Mouse (Mus musculus) midbrain, embryonic 10.5 days (tissue): Measurements from ENCODE around the gene Olr1. TPM values are rescaled to one million over a fixed set of nuclear protein-coding genes. Genes with fewer than 3 reads are reported as not detected.

ENCODE experiments used
- DNase-seq: peaks from one replicate; pipeline ENCODE4 v3.0.0-alpha.2; 2017; ENCODE audit warnings: low spot score
- H3K27ac ChIP-seq: fragments of 300-500 bp; sonication (generic); replicated peaks from 2 replicates; pipeline ENCODE4 v1.5.1; 2016; ENCODE audit warnings: mild to moderate bottlenecking
- H3K27me3 ChIP-seq: fragments of 300-500 bp; sonication (generic); 2 replicates; pipeline ENCODE4 v1.6.1; 2016; ENCODE audit warnings: low read depth, mild to moderate bottlenecking; ENCODE audit not compliant: poor library complexity, severe bottlenecking
- H3K36me3 ChIP-seq: fragments of 300-500 bp; sonication (generic); 2 replicates; pipeline ENCODE4 v1.6.1; 2016; ENCODE audit warnings: mild to moderate bottlenecking, moderate library complexity
- H3K4me1 ChIP-seq: fragments of 300-500 bp; sonication (generic); 2 replicates; pipeline ENCODE4 v1.6.1; 2016
- H3K4me3 ChIP-seq: fragments of 300-500 bp; sonication (generic); 2 replicates; pipeline ENCODE4 v1.5.1; 2016; ENCODE audit warnings: mild to moderate bottlenecking, moderate library complexity
- H3K9me3 ChIP-seq: fragments of 300-500 bp; sonication (generic); replicated peaks from 2 replicates; pipeline ENCODE4 v1.6.1; 2016; ENCODE audit warnings: mild to moderate bottlenecking
- WGBS: fragments of 180-500 bp; shearing (Covaris S2); methylation state at CpG from one replicate; pipeline ENCODE4 v1.1.7; 2016; 5-methylcytosine and 5-hydroxymethylcytosine counted together
- polyA plus RNA-seq: library from polyadenylated mRNA; unstranded; fragments of >200 nt; fragmentation: Nextera tagmentation; extraction: Ambion mirVana; gene quantifications from 2 replicates; pipeline ENCODE4 v1.2.1, GENCODE M21; 2016

Gene Olr1
- polyA plus RNA-seq, result 0.10 TPM in 1 of 2 replicates, not detected in the other

DNA sequence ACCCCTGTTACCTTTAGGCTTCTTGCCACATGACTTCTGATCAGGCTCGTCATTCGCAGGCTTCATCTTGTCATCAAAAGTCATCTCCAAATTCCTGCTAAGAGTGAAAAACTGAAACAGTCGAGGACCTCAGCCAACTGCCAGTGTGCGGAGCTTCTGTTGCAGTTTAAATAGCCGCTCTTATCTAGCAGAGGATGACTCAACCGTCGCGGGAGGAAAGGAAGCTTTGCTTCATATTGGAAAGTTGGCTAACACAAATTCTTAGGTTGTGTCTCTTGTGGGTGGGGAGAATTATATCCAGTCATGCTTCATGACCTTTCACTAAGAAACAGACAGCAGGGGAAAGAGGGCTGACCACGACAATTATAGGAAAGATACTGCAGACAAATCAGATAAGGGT, at the start of gene Olr1:
Olr1 (minus strand) TSS at position 142 of the 400 bp plus-strand sequence.
- H3K27me3 ChIP-seq, result no peaks in the 10 kb centered on the region
- DNase-seq, result no peak
- H3K4me3 ChIP-seq, result no peak within 1 kb of the TSS
- peaks cover 18% of the 10 kb centered on the region; the same call in 1 of the 2 replicates for H3K9me3 ChIP-seq
- no peaks in the 10 kb centered on the region for H3K36me3 ChIP-seq
- no peak within 1 kb of the TSS for H3K27ac ChIP-seq
- H3K4me1 ChIP-seq, result no peaks in the 10 kb centered on the region
- 89% methylated on average over 9 of the region's 9 CpGs for whole genome bisulfite sequencing

DNA sequence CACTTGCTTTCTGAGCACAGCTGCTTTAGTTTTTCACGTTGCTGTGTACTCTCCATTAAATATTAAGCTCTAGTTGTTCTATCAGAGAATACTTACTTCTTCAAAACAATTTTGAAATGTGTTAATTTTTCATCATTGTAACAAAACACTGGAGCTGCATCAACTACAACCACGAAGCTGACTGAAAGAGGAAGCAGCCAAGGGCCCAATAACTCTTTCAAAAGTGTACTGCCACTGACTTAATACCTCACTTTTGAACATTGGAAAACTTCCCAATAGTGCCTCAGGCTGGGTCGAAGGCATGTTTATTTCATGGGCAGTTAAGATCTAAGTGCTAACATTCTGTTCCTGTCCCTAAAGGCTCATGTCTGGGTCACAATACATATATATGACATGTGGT, 41.0 kb upstream of the Olr1 start:
- H3K36me3 ChIP-seq, result no peaks in the 10 kb centered on the region
- H3K27ac ChIP-seq, result no peak overlapping the region
- no peaks in the 10 kb centered on the region for H3K4me1 ChIP-seq
- WGBS, result 77% methylated on average over 3 of the region's 3 CpGs
- no peaks in the 10 kb centered on the region for H3K9me3 ChIP-seq
- DNase-seq, result no peak
- H3K4me3 ChIP-seq, result no peak overlapping the region
- H3K27me3 ChIP-seq, result no peaks in the 10 kb centered on the region

DNA sequence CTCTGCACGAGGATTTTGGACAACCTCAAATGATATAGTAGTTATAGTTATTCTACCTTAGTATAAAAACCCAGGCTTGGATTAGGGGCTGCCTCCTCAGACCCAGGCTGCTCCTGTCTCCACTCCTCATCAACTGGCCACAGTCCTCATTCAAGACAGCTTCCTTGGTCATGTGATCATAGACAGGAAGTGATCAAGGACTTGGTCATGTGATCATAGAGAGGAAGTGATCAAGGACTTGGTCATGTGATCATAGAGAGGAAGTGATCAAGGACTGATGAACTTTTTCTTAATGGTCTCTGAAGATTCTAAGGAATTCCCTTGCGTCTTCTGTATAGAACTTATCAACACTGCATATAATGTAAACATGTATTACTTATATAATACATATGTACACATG, 40.3 kb upstream of the Olr1 start:
- 84% methylated on average over 2 of the region's 2 CpGs for WGBS
- H3K4me1 ChIP-seq, result no peaks in the 10 kb centered on the region
- no peak overlapping the region for H3K4me3 ChIP-seq
- no peaks in the 10 kb centered on the region for H3K9me3 ChIP-seq
- H3K27me3 ChIP-seq, result no peaks in the 10 kb centered on the region
- H3K27ac ChIP-seq, result no peak overlapping the region
- no peaks in the 10 kb centered on the region for H3K36me3 ChIP-seq
- no peak for DNase-seq

DNA sequence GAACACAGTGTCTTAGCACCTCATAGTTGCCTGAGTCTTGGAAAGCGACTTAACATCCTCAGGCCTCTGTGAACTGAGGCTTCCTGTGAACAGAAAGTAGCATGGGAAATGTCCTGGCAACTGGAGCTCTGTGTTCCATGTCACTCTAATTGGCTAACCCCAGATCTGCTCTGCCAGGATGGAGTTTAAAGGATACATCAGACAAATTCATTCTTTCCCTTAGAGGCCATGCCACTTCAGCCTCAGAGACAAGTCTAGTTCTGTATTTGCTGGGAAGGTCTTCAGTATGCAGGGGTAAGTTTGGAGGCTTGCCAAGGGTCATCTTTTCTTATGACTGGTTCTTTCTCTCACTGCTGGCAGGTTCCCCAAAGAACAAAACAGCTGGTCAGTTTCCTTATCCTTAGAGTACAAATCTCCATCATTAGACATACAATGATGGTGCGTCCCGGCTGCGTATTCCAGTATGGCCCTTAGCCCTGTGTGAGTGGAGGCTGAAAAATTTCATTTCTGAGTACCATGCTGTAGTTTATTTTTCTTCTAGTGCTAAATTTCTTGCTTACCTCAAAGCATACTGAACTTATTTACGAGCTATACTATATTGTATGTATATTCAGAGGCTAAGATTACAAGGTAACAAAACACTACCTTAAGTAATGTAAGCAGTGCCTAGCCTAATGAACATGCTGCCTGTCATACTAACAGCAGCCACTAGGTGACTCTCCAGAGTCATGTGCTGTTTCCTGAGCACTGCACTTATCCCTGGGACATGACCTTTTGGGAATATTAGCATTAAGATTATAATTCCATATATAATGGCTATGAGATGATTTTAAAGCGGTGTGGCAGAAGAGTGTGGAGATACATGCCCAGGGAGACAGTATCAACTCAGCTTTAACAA, 37.0 kb upstream of the Olr1 start:
- Histone ChIP-seq H3K4me3 (no peak overlapping the region), H3K36me3 (peaks cover 32% of the 10 kb centered on the region), H3K4me1 (peaks cover 4% of the 10 kb centered on the region), H3K9me3 (no peaks in the 10 kb centered on the region), H3K27me3 (no peaks in the 10 kb centered on the region), H3K27ac (no peak overlapping the region)
- WGBS, result 76% methylated on average over 6 of the region's 6 CpGs
- DNase-seq, result peak; percentile 44

DNA sequence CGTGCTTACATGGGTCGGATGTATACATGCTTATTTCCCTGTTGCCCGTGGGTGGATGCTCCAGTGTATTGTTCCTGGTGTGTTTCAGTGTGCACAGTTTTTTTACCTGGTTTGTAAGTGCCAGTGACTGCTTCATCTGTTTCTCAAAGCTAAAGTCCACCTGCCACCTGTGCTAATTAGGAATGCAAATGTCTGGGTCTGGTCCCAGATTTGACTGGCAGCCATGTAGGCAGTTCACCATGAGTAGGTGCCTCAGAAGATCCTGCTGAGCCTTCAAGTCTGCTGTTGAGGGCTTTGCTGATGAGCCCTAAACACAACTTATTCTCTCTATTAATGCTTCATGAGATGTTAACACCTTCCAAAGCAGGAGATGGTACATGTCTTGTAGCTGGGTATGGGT, 35.6 kb upstream of the Olr1 start:
- peaks cover 46% of the 10 kb centered on the region for H3K36me3 ChIP-seq
- WGBS, result 92% methylated on average over 3 of the region's 3 CpGs
- H3K9me3 ChIP-seq, result no peaks in the 10 kb centered on the region
- H3K4me3 ChIP-seq, result no peak overlapping the region
- no peaks in the 10 kb centered on the region for H3K27me3 ChIP-seq
- peaks cover 4% of the 10 kb centered on the region for H3K4me1 ChIP-seq
- DNase-seq, result no peak
- no peak overlapping the region for H3K27ac ChIP-seq

DNA sequence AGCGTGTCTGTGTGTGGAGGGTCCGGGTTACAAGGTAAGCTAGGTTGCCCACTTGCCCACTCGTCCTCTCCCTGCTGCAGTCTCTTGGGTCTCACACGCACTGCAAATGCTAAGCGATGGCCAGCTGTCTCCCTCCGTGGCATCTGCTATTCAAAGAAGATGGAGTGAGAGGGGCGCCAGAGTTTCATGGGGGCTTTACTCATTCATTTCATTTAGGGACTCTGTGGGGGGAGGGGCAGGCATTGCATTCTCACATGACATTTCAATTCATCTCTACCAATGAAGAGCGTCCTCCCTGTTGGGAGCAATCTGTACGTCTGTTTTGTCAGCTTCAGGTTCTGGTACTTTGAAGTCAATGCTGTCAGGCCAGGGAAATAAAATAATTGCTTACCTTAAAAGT, 35.0 kb upstream of the Olr1 start:
- no peak for DNase-seq

DNA sequence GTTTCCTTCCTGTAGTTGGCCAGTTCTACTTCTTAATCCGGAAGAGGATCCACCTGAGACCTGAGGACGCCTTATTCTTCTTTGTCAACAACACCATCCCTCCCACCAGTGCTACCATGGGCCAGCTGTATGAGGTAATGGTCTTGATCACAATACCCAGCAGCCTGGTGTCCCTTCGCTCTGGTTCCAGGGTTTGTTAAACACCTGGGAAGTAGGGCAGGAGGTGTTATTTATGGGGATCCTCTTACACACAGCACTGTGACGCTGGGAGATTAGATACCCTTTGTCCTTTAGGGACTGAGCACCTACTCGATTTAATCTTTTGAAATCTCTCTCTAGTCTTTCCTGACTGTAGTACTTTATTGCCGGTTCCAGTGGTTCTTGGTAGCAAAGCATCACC, 31.6 kb upstream of the Olr1 start:
- Histone ChIP-seq H3K27me3 (no peaks in the 10 kb centered on the region), H3K36me3 (peaks cover 47% of the 10 kb centered on the region), H3K27ac (no peak overlapping the region), H3K4me3 (no peak overlapping the region), H3K9me3 (no peaks in the 10 kb centered on the region), H3K4me1 (peaks cover 24% of the 10 kb centered on the region)
- DNase-seq, result no peak
- 85% methylated on average over 6 of the region's 6 CpGs for WGBS

More for the DNA sequence above, 35.0 kb upstream of the Olr1 start:
- H3K9me3 ChIP-seq, result no peaks in the 10 kb centered on the region
- H3K36me3 ChIP-seq, result peaks cover 47% of the 10 kb centered on the region
- H3K4me3 ChIP-seq, result no peak overlapping the region
- H3K4me1 ChIP-seq, result peaks cover 4% of the 10 kb centered on the region
- H3K27ac ChIP-seq, result no peak overlapping the region
- H3K27me3 ChIP-seq, result no peaks in the 10 kb centered on the region
- 80% methylated on average over 9 of the region's 9 CpGs for WGBS

DNA sequence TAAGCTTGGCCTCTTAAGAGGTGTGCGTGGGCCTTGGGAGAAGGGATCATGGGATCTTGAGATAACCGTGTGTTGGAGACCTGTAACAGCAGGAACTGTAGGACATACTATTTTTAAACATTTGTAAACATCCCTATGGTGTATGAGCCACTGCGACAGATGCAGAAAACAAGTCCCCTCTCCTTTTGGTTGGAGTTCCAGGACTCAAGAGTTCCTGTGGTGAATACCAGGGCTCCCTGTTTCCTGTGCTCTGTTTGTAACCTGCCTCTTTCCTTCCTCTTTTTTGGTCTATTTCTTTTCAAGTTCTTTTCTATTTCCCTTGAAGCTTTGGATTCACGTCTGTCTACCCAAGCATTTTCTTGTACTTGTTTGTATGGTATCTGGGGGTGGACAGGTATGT, 28.8 kb upstream of the Olr1 start:
- Histone ChIP-seq H3K4me3 (no peak overlapping the region), H3K9me3 (no peaks in the 10 kb centered on the region), H3K4me1 (peaks cover 25% of the 10 kb centered on the region), H3K27ac (no peak overlapping the region), H3K36me3 (peaks cover 33% of the 10 kb centered on the region), H3K27me3 (no peaks in the 10 kb centered on the region)
- no peak for DNase-seq
- WGBS, result 84% methylated on average over 4 of the region's 4 CpGs

DNA sequence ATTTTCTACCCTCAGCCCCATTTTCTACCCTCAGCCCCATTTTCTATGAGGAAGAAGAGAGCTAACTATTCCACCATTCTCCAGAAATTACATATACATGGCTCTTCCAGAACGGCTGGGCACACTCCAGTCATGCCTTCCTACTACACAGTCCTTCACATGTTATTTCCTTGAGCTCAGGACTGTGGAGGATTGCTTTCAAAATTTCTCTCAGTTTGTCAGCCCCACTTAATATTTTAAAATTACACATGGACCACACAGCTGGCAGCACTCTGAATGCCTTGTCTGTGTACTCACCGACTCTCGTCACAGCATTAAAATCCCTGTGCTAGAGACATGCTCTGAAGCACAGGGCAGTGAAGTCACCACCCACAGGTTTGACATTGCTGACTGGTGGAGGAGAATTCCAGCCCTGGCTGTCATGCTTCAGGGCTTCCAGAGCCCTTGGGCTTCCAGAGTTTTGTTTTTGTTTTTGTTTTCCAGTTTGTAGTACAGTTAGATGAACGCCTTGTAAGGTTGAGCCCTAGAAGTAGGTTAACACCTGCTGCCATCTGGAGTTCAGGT, 27.7 kb upstream of the Olr1 start:
- Histone ChIP-seq H3K36me3 (peaks cover 23% of the 10 kb centered on the region), H3K4me1 (peaks cover 25% of the 10 kb centered on the region), H3K9me3 (no peaks in the 10 kb centered on the region), H3K4me3 (peak overlapping the region; percentile 73), H3K27me3 (no peaks in the 10 kb centered on the region), H3K27ac (no peak overlapping the region; the same call in 1 of the 2 replicates)
- WGBS, result 74% methylated on average over 4 of the region's 4 CpGs
- no peak for DNase-seq

DNA sequence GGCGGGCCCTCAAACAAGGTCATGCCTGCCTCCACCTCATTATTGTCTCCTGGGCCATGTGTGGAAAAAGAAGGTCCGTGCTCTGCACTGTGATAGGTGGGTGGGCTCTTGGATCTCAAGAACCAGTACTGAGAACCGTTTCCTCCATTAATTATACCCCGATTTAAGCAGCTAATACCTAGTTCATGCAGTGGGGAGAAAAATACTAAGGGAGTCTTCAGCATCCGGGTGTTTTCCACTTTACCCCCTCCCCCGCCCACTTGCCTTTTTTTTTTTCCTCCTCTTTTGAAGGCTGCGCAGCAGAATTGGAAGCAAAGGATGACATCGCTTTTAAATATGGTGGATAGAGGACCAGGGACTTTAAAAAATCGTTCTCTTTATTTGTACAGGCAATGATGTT, 27.1 kb upstream of the Olr1 start:
- WGBS, result 21% methylated on average over 9 of the region's 9 CpGs
- no peaks in the 10 kb centered on the region for H3K27me3 ChIP-seq
- H3K4me3 ChIP-seq, result peak overlapping the region; percentile 73
- H3K9me3 ChIP-seq, result no peaks in the 10 kb centered on the region
- DNase-seq, result no peak
- peaks cover 16% of the 10 kb centered on the region for H3K36me3 ChIP-seq
- peaks cover 25% of the 10 kb centered on the region for H3K4me1 ChIP-seq
- peak overlapping the region; percentile 89 for H3K27ac ChIP-seq

DNA sequence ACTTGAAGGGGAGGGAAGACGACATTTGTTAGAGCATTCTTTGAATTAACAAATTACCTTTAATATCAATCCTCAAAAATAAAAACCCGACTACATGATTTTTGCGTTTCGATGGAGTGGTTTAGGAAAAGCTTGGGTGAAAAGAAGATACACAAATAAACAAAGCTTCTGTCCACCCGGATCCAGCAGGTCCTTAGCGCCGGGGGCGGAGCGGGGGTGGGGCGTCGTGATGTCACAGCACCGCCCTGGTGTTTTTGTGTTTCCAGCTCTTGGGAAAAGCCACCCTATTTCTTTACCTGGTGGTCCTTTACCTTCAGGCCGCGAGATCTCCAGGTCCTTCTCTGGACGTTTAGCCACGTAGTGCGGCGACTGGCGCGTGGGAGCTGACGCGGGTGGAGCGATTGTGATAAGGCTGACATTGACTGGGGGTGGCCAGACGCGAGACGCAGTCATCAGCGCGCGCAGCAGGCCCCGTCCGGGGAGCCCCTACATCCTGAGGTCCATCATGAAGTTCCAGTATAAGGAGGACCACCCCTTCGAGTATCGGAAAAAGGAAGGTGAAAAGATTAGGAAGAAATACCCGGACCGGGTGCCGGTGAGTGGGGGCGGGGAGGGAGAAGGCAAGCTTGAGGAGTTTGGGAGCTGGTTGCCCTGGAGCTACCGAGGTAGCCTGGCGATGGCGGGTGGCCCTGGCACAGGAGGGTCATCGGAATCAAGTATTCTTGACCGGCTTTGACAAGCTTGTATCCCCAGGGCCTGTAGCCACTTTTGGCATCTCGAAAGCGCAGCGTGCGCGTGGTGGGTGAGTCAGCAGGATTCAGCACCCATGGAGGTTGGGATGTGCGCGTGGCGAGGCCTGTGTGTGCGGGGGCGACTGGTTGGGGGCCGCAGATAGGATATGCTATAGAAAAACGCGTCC, 26.2 kb upstream of the Olr1 start, which contains the start of gene Gabarapl1:
Gabarapl1 (plus strand) TSS at position 219 of the 919 bp plus-strand sequence.
- DNase-seq, result peak; percentile 76
- Histone ChIP-seq H3K4me3 (peak within 1 kb of the TSS; percentile 73), H3K36me3 (peaks cover 8% of the 10 kb centered on the region), H3K4me1 (peaks cover 25% of the 10 kb centered on the region), H3K27ac (peak within 1 kb of the TSS; percentile 89), H3K9me3 (no peaks in the 10 kb centered on the region), H3K27me3 (no peaks in the 10 kb centered on the region)
- under 1% methylated on average over 55 of the region's 55 CpGs for WGBS

DNA sequence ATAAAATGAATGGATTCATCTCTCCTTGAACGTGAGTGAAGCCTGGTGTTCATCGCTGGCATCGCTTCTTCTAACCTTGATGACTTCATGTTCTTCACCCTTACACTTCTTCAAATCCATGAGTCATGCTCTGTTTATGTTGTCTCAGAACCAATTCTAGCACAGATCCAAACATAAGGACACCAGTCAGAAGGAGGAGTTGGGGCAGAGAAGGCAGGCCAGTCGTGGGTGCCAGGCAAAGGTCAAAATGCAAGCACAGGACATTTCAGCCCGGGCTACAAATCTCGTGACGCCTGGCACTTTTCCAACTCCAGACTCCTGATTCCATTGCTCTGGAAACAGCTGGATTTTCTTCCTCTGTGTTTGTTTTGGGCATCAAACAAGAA, 25.6 kb upstream of the Olr1 start:
- Histone ChIP-seq H3K4me3 (peak overlapping the region; percentile 73), H3K27me3 (no peaks in the 10 kb centered on the region), H3K27ac (peak overlapping the region; percentile 89), H3K4me1 (peaks cover 25% of the 10 kb centered on the region), H3K9me3 (no peaks in the 10 kb centered on the region), H3K36me3 (0 out of 2 replicates have a peak, but pooled peaks cover 1% of the 10 kb centered on the region)
- 38% methylated on average over 7 of the region's 7 CpGs for WGBS
- peak; percentile 30 for DNase-seq
